Mouse (Mus musculus): ENCODE measurements around the gene Ell. TPM values are rescaled to one million over a fixed set of nuclear protein-coding genes. Genes with fewer than 3 reads are reported as not detected.
A peak's percentile ranks its signal among the peaks of the same experiment; 100 is the strongest.

Gene Ell
- polyA plus RNA-seq, 1 experiment = 16.1 TPM

DNA sequence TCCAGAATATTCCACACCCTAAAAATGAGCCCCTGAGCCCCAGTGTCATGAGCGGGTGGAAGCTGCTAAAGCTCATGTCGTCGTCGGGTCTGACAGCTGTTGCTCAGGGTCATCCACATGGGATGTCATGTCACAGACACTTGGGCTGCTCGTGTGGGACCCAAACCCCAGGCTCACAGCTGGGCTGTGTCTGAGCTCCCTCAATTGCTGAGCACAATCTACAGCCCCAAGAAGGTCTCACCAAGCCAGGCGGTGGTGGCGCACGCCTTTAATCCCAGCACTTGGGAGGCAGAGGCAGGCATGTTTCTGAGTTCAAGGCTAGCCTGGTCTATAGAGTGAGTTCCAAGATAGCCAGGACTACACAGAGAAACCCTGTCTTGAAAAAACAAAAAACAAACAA lies 76.0 kb downstream of the Ell start:
- TF ChIP-seq CTCF (IDR thresholded peaks at IDR 0.05; ENCODE audit: borderline replicate concordance, insufficient read depth, low read length) = no peak
- TF ChIP-seq POLR2A (IDR thresholded peaks at IDR 0.05; ENCODE audit: low read depth, low read length) = no peak
- H3K27ac ChIP-seq (ENCODE audit: insufficient read depth, low read length) = no peak overlapping the region

DNA sequence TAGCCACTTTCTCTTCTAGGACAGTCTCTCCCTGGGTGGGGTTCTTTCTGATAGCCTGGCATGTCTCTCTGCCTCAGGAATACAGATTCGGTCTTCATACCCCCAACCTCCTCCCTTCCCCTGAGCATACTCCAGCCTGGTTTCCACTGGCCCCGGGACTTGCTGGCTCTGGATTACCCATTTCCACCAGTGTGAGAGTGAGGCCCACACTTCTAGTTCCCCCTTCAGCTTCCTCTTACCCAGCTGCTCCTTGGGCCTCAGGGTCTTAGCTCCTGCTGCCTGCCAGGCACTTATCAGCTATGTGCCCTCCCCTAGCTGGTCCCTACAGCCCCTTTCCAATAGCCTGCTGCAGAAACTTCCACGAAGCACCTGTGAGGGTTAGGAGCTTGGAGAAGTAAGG lies 76.6 kb downstream of the Ell start, which contains the start of gene Lrrc25:
Lrrc25 (plus strand) TSS at position 262 of the 400 bp plus-strand sequence.
- Histone ChIP-seq H3K4me3 (ENCODE audit: insufficient read depth, low read length) (no peak within 1 kb of the TSS), H3K4me1 (ENCODE audit: control insufficient read depth, insufficient read depth, low read length) (no peaks in the 10 kb centered on the region), H3K27ac (ENCODE audit: insufficient read depth, low read length) (no peak within 1 kb of the TSS)
- TF ChIP-seq CTCF (IDR thresholded peaks at IDR 0.05; ENCODE audit: borderline replicate concordance, insufficient read depth, low read length) = no peak
- no peak for TF ChIP-seq POLR2A (IDR thresholded peaks at IDR 0.05; ENCODE audit: low read depth, low read length)

More for the DNA sequence above, 76.0 kb downstream of the Ell start:
- H3K4me3 ChIP-seq (ENCODE audit: insufficient read depth, low read length) = no peak overlapping the region
- peaks cover 2% of the 10 kb centered on the region; the same call in 1 of the 2 replicates for H3K4me1 ChIP-seq (ENCODE audit: control insufficient read depth, insufficient read depth, low read length)

DNA sequence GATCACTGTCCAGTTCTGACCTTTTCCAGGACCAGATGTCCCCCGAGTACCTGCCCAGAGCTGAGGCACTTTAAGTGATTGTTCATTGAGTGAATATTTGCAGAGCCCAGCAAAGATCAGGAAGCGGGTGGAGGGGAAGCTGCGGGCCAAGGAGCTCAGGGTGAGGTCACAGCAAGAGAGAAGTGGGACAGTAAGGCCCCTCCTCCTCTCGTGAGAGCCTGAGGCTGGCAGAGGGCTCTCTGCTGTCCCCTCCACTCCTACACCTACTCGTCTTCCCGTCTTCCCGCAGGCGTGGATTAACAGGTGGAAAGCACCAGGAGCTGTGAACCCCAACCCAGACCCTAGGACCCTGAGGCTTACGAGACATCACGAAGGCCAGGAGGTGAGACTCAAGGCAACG lies 77.4 kb downstream of the Ell start:
- no peak overlapping the region for H3K4me3 ChIP-seq (ENCODE audit: insufficient read depth, low read length)
- H3K27ac ChIP-seq (ENCODE audit: insufficient read depth, low read length) = no peak overlapping the region
- TF ChIP-seq CTCF (IDR thresholded peaks at IDR 0.05; ENCODE audit: borderline replicate concordance, insufficient read depth, low read length) (no peak), POLR2A (IDR thresholded peaks at IDR 0.05; ENCODE audit: low read depth, low read length) (no peak)
- no peaks in the 10 kb centered on the region for H3K4me1 ChIP-seq (ENCODE audit: control insufficient read depth, insufficient read depth, low read length)

DNA sequence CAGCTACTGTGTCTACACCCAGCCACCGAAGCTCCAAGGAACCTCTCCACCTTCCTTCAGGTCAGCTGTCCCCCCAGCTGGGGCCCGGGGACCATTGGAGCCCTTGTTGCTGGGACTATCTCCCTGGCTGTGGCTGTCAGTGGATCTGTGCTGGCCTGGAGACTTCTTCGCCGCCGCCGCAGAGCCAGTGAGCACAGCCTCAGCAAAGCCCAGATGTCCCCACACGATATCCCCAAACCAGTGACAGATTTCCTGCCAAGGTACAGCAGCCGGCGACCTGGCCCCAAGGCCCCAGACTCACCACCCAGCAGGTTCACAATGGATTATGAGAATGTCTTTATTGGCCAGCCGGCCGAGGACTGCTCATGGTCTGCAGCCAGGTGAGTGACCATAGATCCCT lies 78.7 kb downstream of the Ell start:
- TF ChIP-seq CTCF (IDR thresholded peaks at IDR 0.05; ENCODE audit: borderline replicate concordance, insufficient read depth, low read length) = no peak
- no peak for TF ChIP-seq POLR2A (IDR thresholded peaks at IDR 0.05; ENCODE audit: low read depth, low read length)
- Histone ChIP-seq H3K4me3 (ENCODE audit: insufficient read depth, low read length) (no peak overlapping the region), H3K4me1 (ENCODE audit: control insufficient read depth, insufficient read depth, low read length) (no peaks in the 10 kb centered on the region), H3K27ac (ENCODE audit: insufficient read depth, low read length) (no peak overlapping the region)

DNA sequence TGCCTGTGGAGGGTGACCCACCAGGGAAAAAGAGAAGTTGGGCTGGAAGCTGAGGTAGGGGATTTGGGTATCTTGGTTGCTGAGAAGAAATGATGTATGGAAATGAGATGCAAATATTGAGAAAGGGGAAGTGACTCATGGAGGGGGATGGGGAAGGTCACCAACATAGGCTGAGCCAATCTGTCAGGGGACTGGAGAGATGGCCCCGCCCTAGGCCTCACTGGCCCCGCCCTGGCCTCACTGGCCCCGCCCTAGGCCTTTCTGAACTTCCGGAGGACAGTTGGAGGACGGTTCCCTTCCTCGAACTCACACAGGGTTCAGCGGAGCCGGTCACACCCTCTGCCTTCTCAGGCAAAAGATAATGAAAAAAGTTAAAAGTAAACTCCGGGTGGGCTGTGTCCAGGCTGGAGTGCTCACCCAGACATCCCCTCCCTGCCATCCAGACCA lies 79.7 kb downstream of the Ell start:
- H3K4me1 ChIP-seq (ENCODE audit: control insufficient read depth, insufficient read depth, low read length) = no peaks in the 10 kb centered on the region
- TF ChIP-seq CTCF (IDR thresholded peaks at IDR 0.05; ENCODE audit: borderline replicate concordance, insufficient read depth, low read length) (no peak), POLR2A (IDR thresholded peaks at IDR 0.05; ENCODE audit: low read depth, low read length) (no peak)
- no peak overlapping the region for H3K27ac ChIP-seq (ENCODE audit: insufficient read depth, low read length)
- H3K4me3 ChIP-seq (ENCODE audit: insufficient read depth, low read length) = no peak overlapping the region

DNA sequence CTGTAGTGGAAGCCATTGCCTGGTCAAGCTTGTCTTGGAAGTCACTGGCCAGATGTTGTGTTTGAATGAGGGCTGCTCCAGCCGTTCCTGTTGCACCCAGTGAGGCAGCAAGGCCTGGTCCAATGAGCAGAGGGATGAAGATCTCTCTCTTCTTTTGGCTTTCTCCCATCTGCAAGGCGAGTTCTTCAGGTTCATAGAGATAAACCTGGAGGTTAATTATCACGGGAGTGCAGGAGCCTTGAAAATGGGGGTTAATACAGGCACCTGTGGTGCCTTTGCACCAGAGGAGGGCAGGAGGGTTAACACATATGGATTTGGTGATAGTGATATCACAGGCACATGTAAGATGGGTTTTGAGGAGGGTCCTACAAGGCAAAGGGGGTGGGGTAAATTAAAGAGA lies 83.0 kb downstream of the Ell start:
- no peak overlapping the region for H3K4me3 ChIP-seq (ENCODE audit: insufficient read depth, low read length)
- TF ChIP-seq CTCF (IDR thresholded peaks at IDR 0.05; ENCODE audit: borderline replicate concordance, insufficient read depth, low read length) = no peak
- TF ChIP-seq POLR2A (IDR thresholded peaks at IDR 0.05; ENCODE audit: low read depth, low read length) = no peak
- no peak overlapping the region for H3K27ac ChIP-seq (ENCODE audit: insufficient read depth, low read length)
- no peaks in the 10 kb centered on the region for H3K4me1 ChIP-seq (ENCODE audit: control insufficient read depth, insufficient read depth, low read length)

DNA sequence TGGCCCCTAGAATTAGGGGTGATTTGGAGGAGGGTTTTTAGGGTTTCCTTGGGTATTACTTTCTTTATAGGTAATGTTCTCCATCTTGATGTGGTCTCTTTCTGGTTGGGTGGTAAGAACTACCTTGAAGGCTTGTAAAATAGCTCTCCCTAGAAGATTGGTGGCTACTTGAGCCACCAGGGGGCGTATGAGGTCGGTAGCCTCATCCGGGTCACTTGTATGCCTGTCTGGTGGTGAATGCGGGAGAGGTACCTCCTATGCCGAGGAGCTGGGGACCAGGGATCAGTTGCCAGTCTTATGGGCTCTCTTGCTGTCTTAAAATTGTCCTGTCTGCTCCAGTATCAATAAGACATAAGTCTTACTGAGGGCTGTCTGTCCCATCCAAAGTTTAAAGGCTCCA lies 85.8 kb downstream of the Ell start:
- TF ChIP-seq POLR2A (IDR thresholded peaks at IDR 0.05; ENCODE audit: low read depth, low read length) (no peak), CTCF (IDR thresholded peaks at IDR 0.05; ENCODE audit: borderline replicate concordance, insufficient read depth, low read length) (0 out of 2 replicates have a peak, but pooled peaks have one; percentile 25)
- no peak overlapping the region for H3K27ac ChIP-seq (ENCODE audit: insufficient read depth, low read length)

DNA sequence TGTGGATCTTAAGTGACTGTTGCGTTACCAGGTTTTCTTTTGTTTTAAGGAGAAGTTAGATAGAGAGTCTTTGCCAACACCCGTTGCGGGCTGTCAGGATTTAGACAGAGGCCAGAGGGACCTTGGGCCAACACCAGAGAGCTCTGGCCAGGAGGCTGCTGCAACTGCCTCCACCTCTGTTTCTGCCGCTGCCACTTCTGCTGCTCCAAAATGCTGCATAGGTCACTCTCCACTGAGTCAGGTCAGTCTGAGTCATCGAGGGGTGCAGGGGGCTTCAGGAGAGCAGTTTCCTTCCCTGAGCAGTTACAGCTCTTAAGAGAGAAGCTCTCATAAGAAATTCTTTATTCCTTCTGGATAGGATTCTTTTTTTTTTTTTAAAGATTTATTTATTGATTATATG lies 87.8 kb downstream of the Ell start:
- Histone ChIP-seq H3K4me1 (ENCODE audit: control insufficient read depth, insufficient read depth, low read length) (no peaks in the 10 kb centered on the region), H3K4me3 (ENCODE audit: insufficient read depth, low read length) (no peak overlapping the region), H3K27ac (ENCODE audit: insufficient read depth, low read length) (no peak overlapping the region)
- TF ChIP-seq CTCF (IDR thresholded peaks at IDR 0.05; ENCODE audit: borderline replicate concordance, insufficient read depth, low read length) = no peak
- no peak for TF ChIP-seq POLR2A (IDR thresholded peaks at IDR 0.05; ENCODE audit: low read depth, low read length)

More for the DNA sequence above, 85.8 kb downstream of the Ell start:
- Histone ChIP-seq H3K4me1 (ENCODE audit: control insufficient read depth, insufficient read depth, low read length) (no peaks in the 10 kb centered on the region), H3K4me3 (ENCODE audit: insufficient read depth, low read length) (no peak overlapping the region)

DNA sequence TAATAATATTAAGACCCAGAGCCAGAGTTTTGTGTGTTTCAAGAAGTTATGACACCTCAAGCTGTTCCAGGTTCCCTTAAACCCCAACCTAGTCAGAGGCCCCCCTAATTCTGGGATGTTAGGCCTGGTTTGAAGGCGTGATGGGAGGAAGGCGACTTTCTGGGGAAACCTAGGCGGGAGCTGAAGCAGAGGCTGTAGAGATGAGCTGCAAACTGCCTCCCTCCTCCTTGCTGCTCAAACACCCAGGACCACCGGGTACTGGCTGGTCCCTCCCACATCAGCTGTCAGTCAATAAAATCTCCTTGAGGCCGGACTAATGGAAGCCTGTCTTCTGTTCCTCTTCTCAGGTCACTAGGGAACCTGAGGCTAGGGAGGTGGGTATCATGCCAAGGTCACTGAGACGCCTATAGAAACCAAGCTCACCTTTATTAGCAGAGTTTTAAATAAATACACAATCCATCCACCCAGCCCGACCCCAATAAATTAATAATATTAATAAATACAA lies 89.8 kb downstream of the Ell start:
- no peak for TF ChIP-seq POLR2A (IDR thresholded peaks at IDR 0.05; ENCODE audit: low read depth, low read length)
- TF ChIP-seq CTCF (IDR thresholded peaks at IDR 0.05; ENCODE audit: borderline replicate concordance, insufficient read depth, low read length) = no peak
- Histone ChIP-seq H3K4me1 (ENCODE audit: control insufficient read depth, insufficient read depth, low read length) (peaks cover 6% of the 10 kb centered on the region), H3K27ac (ENCODE audit: insufficient read depth, low read length) (no peak overlapping the region), H3K4me3 (ENCODE audit: insufficient read depth, low read length) (no peak overlapping the region)

DNA sequence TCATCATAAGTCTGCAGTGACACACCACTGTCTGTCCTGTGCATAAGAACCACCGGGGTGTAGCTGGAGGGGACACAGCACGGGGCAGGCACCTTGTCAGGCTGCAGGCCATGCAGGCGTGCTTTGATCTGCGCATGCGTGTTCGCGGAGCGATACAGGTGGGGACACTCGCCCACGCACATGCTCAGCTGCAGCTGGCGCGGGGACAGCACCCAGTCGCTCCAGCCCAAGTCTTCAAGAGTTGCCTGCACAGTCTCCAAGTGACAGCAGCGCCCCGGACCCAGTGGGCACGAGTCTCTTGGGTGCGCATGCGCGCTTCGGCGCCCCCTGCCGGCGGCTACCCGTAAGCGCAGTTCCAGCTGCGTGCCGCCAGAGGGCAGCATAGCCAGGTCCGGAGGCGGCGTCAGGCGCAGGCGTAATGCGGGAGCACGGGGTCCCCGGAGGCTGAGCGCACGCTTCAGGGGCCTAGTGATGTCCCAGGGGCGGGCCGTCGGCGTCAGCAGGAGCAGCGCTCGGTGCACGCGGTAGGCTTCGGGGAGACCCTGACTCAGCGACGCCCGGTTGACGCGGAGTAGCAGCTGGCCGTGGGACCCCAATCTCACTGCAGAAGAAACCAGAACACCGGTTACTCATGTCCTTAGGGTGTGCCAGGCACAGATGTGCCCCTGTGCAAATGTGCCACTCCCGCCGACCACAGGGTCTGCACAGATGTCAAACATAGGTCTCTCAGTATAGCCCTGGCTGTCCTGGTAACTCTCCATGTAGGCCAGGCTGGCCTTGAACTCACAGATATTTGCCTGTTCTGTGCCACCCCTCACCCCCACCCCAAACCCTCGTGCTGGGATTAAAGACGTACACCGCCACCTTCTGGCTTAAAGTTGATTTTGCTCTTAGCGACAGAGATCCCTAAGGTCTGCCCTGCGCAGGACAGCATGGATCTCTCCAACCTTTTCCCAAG lies 90.6 kb downstream of the Ell start:
- peak overlapping the region; percentile 22 for H3K4me3 ChIP-seq (ENCODE audit: insufficient read depth, low read length)
- peaks cover 9% of the 10 kb centered on the region for H3K4me1 ChIP-seq (ENCODE audit: control insufficient read depth, insufficient read depth, low read length)
- H3K27ac ChIP-seq (ENCODE audit: insufficient read depth, low read length) = peak overlapping the region; percentile 30
- TF ChIP-seq CTCF (IDR thresholded peaks at IDR 0.05; ENCODE audit: borderline replicate concordance, insufficient read depth, low read length) (peak; percentile 100), POLR2A (IDR thresholded peaks at IDR 0.05; ENCODE audit: low read depth, low read length) (peak; percentile 37)

Data from embryonic fibroblast, embryonic 13.5 days (primary cell).